Mouse (Mus musculus) frontal cortex, postnatal 36 days (tissue): ENCODE measurements at regions not wholly inside any gene's neighbourhood (a gene's known extent, or its start where the extent isn't known, plus 50 kb on each side); places are given as distances from the start of the nearest gene placed in this dataset.

Experiments
- DNase-seq, 2 experiments: peaks; one replicate each; pipeline ENCODE4 v3.0.0; 2022; ENCODE audit warnings: low spot score in 2 of 2

DNA sequence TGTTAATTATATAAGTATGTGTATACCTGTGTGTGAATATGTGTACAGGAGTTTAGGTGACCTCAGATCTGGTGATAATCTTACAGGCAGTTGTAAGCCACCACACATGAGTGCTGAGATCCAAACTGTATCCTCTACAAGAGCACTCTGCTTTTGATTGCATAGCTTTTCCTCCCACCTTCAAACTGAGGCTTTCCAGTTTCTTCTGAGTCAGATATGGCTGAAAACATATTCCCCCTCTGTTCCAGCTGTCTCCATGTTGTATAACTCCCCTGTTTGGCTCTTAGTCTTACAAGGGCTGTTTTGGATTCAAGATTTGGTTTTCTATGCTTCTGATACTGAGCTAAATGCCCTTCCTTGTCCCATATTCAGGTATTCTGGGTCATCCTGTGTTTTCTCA is 232.7 kb downstream of the Sis start:
- peak in 1 of 2 experiments; percentile 6 for DNase-seq

DNA sequence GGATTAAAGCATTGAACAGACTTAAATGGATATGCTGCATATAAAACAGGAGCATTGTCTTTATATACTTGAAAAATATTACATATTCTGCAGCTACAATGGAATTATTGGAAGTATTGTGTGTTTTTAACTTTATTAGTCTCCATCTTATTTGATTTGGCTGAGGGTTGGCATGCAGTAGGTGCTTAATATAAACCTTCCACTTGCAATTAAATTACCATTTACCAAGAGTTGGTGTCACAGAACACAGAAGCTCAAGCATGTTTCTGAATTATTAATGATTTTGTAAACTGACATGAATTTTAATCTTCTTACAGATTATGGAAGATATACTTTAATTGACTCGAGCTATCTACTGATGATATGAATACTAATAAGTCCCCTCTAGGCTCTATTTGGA is 240.3 kb downstream of the Sis start:
- no peak for DNase-seq

DNA sequence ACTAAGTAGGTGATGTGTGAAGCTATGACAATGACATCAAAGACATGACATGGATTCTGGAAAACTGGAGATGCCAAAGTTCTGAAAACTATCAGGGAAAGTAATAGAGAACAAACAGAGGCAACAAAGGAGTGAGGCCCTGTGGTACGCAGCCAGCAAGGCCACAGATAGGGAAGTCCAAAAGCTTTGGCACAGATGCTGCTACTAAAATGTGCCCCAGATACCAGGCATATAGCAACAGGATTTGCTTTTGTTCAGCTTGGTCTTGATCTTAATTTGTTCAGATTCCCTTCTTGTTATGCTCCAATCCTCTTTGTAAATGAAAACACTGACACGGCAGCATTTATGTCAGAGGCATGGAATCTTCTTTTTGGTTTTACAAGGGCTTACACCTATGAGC is 253.9 kb downstream of the Sis start:
- DNase-seq, result no peak

DNA sequence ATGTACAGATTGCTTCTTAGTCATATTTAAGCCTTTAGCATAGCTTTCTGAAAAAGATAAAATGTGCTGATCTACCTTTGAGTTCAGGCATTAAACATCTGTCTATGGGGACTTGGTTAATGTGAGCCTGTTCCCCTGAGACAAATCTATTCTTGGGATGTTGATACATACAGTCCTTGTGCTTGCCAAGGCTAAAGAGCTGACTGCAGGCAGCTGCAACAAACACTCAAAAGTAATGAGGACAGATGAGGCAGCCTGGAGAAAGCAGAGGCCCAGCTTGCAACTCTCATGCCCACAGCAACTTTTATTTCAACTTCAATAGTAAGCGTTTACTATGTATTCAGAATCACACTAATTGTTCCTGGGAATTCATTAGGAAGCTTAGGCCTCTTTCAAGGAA is 281.7 kb downstream of the Sis start:
- no peak for DNase-seq

DNA sequence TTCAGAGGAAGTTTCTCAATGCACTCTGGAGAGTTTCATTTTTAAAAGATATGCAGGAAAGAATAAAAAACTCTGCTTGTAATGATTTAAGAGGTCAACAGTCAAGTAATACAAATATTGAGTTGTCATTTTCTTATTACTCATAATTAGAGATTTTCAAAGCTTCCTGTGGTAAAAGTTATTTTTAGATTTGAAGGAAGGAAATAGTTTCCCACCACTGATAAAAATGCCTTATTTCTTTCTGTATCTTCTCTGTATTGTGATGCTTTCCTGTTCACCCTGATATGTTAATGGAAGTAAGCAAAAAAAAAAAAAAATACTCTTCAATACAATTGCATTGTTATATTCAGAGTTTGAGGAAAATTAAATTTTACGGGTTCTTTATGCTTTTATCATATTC is 308.5 kb downstream of the Sis start:
- DNase-seq, result no peak

DNA sequence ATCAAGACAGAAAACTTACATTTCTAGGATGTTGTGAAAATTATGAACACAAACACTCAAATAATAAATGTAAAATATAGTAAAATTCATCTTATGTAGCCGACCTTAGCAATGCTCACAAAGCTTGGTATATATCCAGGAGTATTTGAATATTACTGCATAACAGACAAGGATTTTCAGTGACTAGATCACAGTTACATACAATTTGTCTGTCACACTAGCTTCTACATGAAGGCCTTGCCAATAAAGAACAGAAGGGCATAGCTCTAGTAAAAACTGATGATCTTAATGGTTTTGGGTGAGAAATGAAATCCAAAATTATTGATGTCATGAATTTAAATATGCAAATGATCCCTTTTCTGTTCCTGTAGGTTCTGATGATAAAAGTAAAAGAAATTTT is 337.6 kb downstream of the Sis start:
- no peak for DNase-seq

DNA sequence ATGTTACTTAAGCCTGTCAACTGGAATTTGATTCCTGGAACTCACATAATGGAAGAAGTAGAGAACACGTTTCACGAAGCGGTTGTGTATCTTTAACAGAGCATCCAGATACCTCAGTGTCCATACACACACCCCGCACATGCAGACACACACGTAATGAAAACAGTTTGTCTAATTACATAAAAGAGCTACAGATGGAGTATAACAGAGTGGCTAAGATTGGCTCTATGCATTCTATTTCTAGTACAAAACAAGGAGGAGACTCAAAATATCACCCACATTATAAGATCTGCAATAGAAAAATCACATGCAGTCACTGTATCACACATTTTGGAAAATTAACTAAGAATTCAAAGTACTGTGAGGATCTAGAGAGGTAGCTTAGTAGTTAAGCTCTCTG is 346.9 kb downstream of the Sis start:
- DNase-seq, result peak in 1 of 2 experiments; percentile 44

DNA sequence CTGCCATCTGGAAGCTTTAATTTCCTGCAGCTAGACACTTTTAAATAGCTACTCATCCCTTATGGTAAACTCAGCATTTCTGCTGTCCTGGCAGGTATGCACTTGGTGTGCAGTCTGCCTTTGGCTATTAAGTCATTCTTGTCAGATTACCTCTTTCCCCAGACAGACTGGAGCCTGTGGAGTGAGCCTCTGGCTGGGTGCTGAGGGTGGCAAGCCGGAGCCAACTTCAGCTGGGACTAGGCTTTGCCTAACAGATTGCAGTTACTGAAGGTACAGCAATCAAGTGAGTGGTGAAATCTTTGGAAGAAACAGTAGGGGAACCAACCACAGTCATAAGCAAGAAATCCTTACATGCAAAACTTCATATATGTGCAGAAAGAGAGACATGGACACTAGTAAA is 347.8 kb downstream of the Sis start:
- peak in 1 of 2 experiments; percentile 4 for DNase-seq

DNA sequence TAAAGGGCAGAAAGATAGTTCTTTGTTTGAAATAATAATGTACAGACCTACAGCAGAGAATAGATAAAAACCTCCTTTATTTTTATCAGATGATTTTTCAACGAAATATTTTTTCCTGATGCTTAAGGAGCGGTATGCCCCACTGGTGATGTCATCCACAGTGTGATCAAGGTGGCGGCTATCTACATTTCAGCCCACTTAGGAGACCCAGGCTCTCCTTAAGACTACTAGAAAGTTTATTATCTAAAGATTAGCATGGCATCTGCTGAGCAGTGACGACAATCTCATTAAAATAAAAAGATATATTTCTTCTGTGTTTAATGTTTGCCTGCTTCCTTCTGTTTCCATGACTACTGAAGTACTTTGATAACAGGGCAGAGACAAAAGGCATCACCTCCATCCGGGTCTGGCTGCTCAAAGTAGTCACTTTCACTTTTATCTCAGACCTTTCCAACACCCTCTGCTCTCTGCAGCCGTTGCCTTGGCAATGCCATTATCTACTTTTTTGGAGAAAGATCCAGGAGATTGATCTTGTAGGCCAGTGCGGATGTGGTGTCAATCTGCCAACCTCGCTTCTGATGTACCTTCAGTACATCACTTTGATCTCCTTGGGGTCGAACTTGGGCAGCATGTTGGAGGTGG is 363.8 kb downstream of the Sis start:
- DNase-seq, result no peak
